Mouse (Mus musculus): ENCODE data around the gene Nckap1. TPM values are rescaled to one million over a fixed set of nuclear protein-coding genes. Genes with fewer than 3 reads are reported as not detected.

Nckap1 gene
- polyA plus RNA-seq, 1 experiment from 2014 or later: 59.5 TPM

GRCm38 (mm10) chr2:80465991-80466821 is 115.0 kb downstream of the Nckap1 start:
- Histone ChIP-seq H3K27me3 (no peaks in the 10 kb centered on the region), H3K9ac (no peak overlapping the region), H3K4me1 (no peaks in the 10 kb centered on the region), H3K4me3 (no peak overlapping the region), H3K9me3 (replicated peaks) (no peaks in the 10 kb centered on the region), H3K4me2 (no peak overlapping the region), H3K36me3 (ENCODE audit: poor library complexity, severe bottlenecking) (no peaks in the 10 kb centered on the region), H3K27ac (no peak overlapping the region)
- WGBS: 86% methylated on average over 16 of the region's 16 CpGs
- ATAC-seq: no peak

GRCm38 (mm10) chr2:80461827-80462226 is 119.4 kb downstream of the Nckap1 start:
- H3K9ac ChIP-seq: no peak overlapping the region
- no peak for ATAC-seq
- no peaks in the 10 kb centered on the region for H3K9me3 ChIP-seq (replicated peaks)
- no peak overlapping the region for H3K4me2 ChIP-seq
- H3K36me3 ChIP-seq (ENCODE audit: poor library complexity, severe bottlenecking): no peaks in the 10 kb centered on the region
- no peak overlapping the region for H3K4me3 ChIP-seq
- 70% methylated on average over 8 of the region's 8 CpGs for WGBS
- 0 out of 2 replicates have a peak, but pooled peaks cover 3% of the 10 kb centered on the region for H3K27me3 ChIP-seq
- H3K27ac ChIP-seq: no peak overlapping the region
- no peaks in the 10 kb centered on the region for H3K4me1 ChIP-seq

MicroRNAs within 50 kb of the gene (microRNA counts, 519-probe panel; counts per million panel counts)
- microRNA mmu-miR-684: 177 counts per million, percentile 53 among the panel's probes with 10 or more counts

Small RNA genes lying within 50 kb of the gene (microRNA-seq; reads per million reads assigned to microRNA genes)
- not detected for gene Mir684-1

Other genes starting within 250 kb of the Nckap1 start
- 4.0 and 6.9 TPM in 2 replicates for gene Frzb, start 133.8 kb downstream of the Nckap1 start, polyA plus RNA-seq (2015; fragmentation: Nextera tagmentation; extraction: Ambion mirVana)
- gene Dusp19, start 35.7 kb upstream of the Nckap1 start, polyA plus RNA-seq (2015; fragmentation: Nextera tagmentation; extraction: Ambion mirVana): 16.5 TPM in 2 replicates
- gene Nup35, start 35.9 kb upstream of the Nckap1 start, polyA plus RNA-seq (2015; fragmentation: Nextera tagmentation; extraction: Ambion mirVana): 60.6 and 62.9 TPM in 2 replicates